9 mouse cellular contexts compared by ENCODE assay signal in the genomic region with DNA sequence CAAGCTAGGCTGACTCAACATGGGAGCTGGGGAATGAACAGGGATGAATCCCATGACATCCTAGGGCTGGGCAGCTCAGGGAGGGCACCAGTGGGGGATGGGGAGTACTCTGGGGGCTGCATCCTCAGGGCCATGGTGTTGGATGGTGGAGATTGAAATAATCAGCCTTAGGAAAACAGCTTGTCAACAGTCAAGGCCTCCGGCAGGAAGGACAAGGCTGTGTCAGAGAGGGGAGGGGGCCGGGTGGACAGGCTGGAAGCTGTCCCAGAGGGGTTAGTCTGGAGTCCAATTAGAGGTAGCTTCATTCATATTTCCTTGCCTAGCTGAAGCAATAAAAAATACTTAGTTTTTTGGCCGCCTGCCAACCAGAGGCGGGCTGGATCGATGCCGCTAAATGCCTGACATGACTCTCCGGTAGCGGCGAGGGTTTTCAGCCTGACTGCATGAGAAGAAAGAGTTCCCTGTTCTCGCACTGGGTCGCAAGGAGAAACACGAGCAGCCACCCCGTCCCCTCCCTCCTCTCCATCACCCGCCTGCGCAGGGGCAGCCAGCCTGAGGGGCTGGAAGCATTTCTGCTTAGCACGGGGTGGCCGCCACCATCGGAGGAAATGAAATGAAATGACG. TPM values are rescaled to one million over a fixed set of nuclear protein-coding genes. Genes with fewer than 3 reads are reported as not detected.
DNase-seq lines count a peak whose midpoint lies in the region; ATAC-seq and TF ChIP-seq lines count a peak whose summit lies in the region.
"Had no signal": no experiment of that assay in that cellular context is flagged by ENCODE, and none has a peak within 500 bp of the region (broad histone marks: within the 10 kb centered on the region; RNA-seq: fewer than 3 reads in every experiment).

No protein-coding gene starts in this region.

- H3K4me2 ChIP-seq in forebrain, postnatal 0 days (ENCODE audit: low read depth): peak overlapping the region; percentile 43
- H3K4me2 ChIP-seq in lung, postnatal 0 days (replicated peaks; ENCODE audit: low read depth, low read length): no peak overlapping the region

- DNase-seq in cerebellum, adult 11-12 months: peak; percentile 56
- DNase-seq in forebrain, postnatal 0 days: peak; percentile 88
- peak; percentile 48 for DNase-seq in heart, postnatal 25 days (ENCODE audit: low spot score)
- DNase-seq in layer of hippocampus, adult 11-12 months (ENCODE audit: low spot score): peak; percentile 85
- DNase-seq in lung, postnatal 0 days (ENCODE audit: low spot score): peak; percentile 77
- peak; percentile 56 for DNase-seq in retina, postnatal 7 days (ENCODE audit: low read depth, low spot score)

- no peak for TF ChIP-seq POLR2A in ES-Bruce4 (IDR thresholded peaks at IDR 0.05; ENCODE audit: insufficient read depth, low read length)

- peaks cover 2% of the 10 kb centered on the region for H3K4me1 ChIP-seq in ES-Bruce4 (ENCODE audit: control insufficient read depth, insufficient read depth, low read length)
- H3K4me1 ChIP-seq in forebrain, postnatal 0 days (ENCODE audit: insufficient read depth): peaks cover 21% of the 10 kb centered on the region
- H3K4me1 ChIP-seq in lung, postnatal 0 days (ENCODE audit: insufficient read depth, low read depth, low read length): peaks cover 13% of the 10 kb centered on the region; the same call in 1 of the 2 replicates

- H3K27me3 ChIP-seq in ES-Bruce4 (ENCODE audit: control insufficient read depth, insufficient read depth, low read length, poor library complexity, severe bottlenecking): no peaks in the 10 kb centered on the region
- no peaks in the 10 kb centered on the region for H3K27me3 ChIP-seq in forebrain, postnatal 0 days (ENCODE audit: insufficient read depth, low read length)
- H3K27me3 ChIP-seq in lung, postnatal 0 days (replicated peaks; ENCODE audit: insufficient read depth, low read length): no peaks in the 10 kb centered on the region

- H3K4me3 ChIP-seq in ES-Bruce4 (ENCODE audit: low read depth, low read length): 0 out of 2 replicates have a peak overlapping the region, but pooled peaks have one; percentile 8
- H3K4me3 ChIP-seq in forebrain, postnatal 0 days (ENCODE audit: low read depth, low read length): peak overlapping the region; percentile 16; the same call in 1 of the 2 replicates
- H3K4me3 ChIP-seq in lung, postnatal 0 days (ENCODE audit: low read depth, low read length): no peak overlapping the region

- peaks cover 44% of the 10 kb centered on the region for H3K36me3 ChIP-seq in ES-Bruce4 (ENCODE audit: control insufficient read depth, insufficient read depth, low read length, poor library complexity, severe bottlenecking)
- peaks cover 42% of the 10 kb centered on the region for H3K36me3 ChIP-seq in forebrain, postnatal 0 days (ENCODE audit: insufficient read depth)
- H3K36me3 ChIP-seq in lung, postnatal 0 days (ENCODE audit: insufficient read depth, low read length): peaks cover 30% of the 10 kb centered on the region

- no peaks in the 10 kb centered on the region for H3K9me3 ChIP-seq in ES-Bruce4 (replicated peaks; ENCODE audit: control insufficient read depth, insufficient read depth, low read length, poor library complexity, severe bottlenecking)
- no peaks in the 10 kb centered on the region for H3K9me3 ChIP-seq in forebrain, postnatal 0 days (ENCODE audit: low read length)
- H3K9me3 ChIP-seq in lung, postnatal 0 days (ENCODE audit: low read length): no peaks in the 10 kb centered on the region

- 2% methylated on average over 19 of the region's 19 CpGs for WGBS in forebrain, postnatal 0 days
- 20% methylated on average over 19 of the region's 19 CpGs for WGBS in lung, postnatal 0 days

- no peak overlapping the region for H3K9ac ChIP-seq in ES-Bruce4 (ENCODE audit: low read depth, poor library complexity, severe bottlenecking)
- H3K9ac ChIP-seq in forebrain, postnatal 0 days: peak overlapping the region; percentile 41; the same call in 1 of the 2 replicates
- no peak overlapping the region for H3K9ac ChIP-seq in lung, postnatal 0 days (replicated peaks; ENCODE audit: low read depth)

- H3K27ac ChIP-seq in ES-Bruce4 (ENCODE audit: insufficient read depth, low read length): no peak overlapping the region
- H3K27ac ChIP-seq in forebrain, postnatal 0 days (ENCODE audit: low read depth, low read length): peak overlapping the region; percentile 60; the same call in 1 of the 2 replicates
- H3K27ac ChIP-seq in lung, postnatal 0 days (ENCODE audit: low read length): no peak overlapping the region
- H3K27ac ChIP-seq: macrophage had no signal

- no peak for TF ChIP-seq CTCF in ES-Bruce4 (IDR thresholded peaks at IDR 0.05; ENCODE audit: low read depth, low read length)
- no peak; the same call in 1 of the 2 replicates for TF ChIP-seq CTCF in forebrain, postnatal 0 days (IDR thresholded peaks at IDR 0.05; ENCODE audit: low read depth)
- TF ChIP-seq CTCF in lung, postnatal 0 days (IDR thresholded peaks at IDR 0.05): no peak

- intact Hi-C loops in heart, postnatal 25 days (cut with DNase I): no loop called here

- peak; percentile 85 for ATAC-seq in forebrain, postnatal 0 days
- ATAC-seq in lung, postnatal 0 days: peak; percentile 74
- no peak for ATAC-seq in megakaryocyte-erythroid progenitor cell, adult 5-6 weeks (replicated peaks; ENCODE audit: low FRiP score, low TSS enrichment, poor library complexity, severe bottlenecking)

- no peak for TF ChIP-seq EP300 in ES-Bruce4 (IDR thresholded peaks at IDR 0.05; ENCODE audit: insufficient read depth, low read depth, low read length)
- TF ChIP-seq EP300 in lung, postnatal 0 days (IDR thresholded peaks at IDR 0.05): no peak

RNA-seq across cellular contexts. Expression of a gene that starts 32.9 kb away (rescaled TPM):
- 122 and 146 TPM in 2 replicates for polyA plus RNA-seq in ES-Bruce4 (2011; ENCODE audit: insufficient read depth, insufficient read length, low read depth, missing spikeins)
- 63.3 and 66.3 TPM in 2 replicates for total RNA-seq in forebrain, postnatal 0 days (2014; rRNA removed)
- polyA plus RNA-seq in forebrain, postnatal 0 days (2015; fragmentation: Nextera tagmentation; extraction: Ambion mirVana): 16.3 and 21.1 TPM in 2 replicates
- 10 to 100 TPM; 15.5 to 17.4 TPM for total RNA-seq in heart, postnatal 25 days (2021)
- 16.2 and 16.3 TPM in 2 replicates for polyA plus RNA-seq in lung, postnatal 0 days (2015; fragmentation: Nextera tagmentation; extraction: Ambion mirVana)
- 53.3 and 57.0 TPM in 2 replicates for total RNA-seq in megakaryocyte-erythroid progenitor cell, adult 5-6 weeks (2014; fragmentation: Nextera tagmentation)
- total RNA-seq in megakaryocyte-erythroid progenitor cell, adult 5-6 weeks (2017): 19.1 and 26.7 TPM in 2 replicates
